Mouse (Mus musculus) E14TG2a.4 (cell line): Measurements from ENCODE around the gene Il9.
A peak's percentile ranks its signal among the peaks of the same experiment; 100 is the strongest.

ENCODE experiments used
- H3K27me3 ChIP-seq: 2 replicates; pipeline ENCODE4 v1.6.1; 2014; ENCODE audit warnings: low read length, control low read depth; ENCODE audit not compliant: insufficient read depth
- H3K36me3 ChIP-seq: 2 replicates; pipeline ENCODE4 v1.6.1; 2014; ENCODE audit warnings: low read length, control low read depth; ENCODE audit not compliant: insufficient read depth
- H3K4me1 ChIP-seq: replicated peaks from 2 replicates; pipeline ENCODE4 v1.6.1; 2014; ENCODE audit warnings: low read depth, low read length, control low read depth
- H3K4me3 ChIP-seq: replicated peaks from 2 replicates; pipeline ENCODE4 v1.5.1; 2014; ENCODE audit warnings: mild to moderate bottlenecking, low read length
- H3K9me3 ChIP-seq: 2 replicates; pipeline ENCODE4 v1.6.1; 2014; ENCODE audit warnings: low read length, control low read depth
- CTCF ChIP-seq: conservative IDR thresholded peaks from 2 replicates; pipeline ENCODE4 v1.5.1; 2014; ENCODE audit warnings: low read length
- NANOG ChIP-seq: IDR thresholded peaks from 2 replicates; pipeline ENCODE4 v1.6.1; 2014; ENCODE audit warnings: borderline replicate concordance, low read length, mixed read lengths
- POU5F1 ChIP-seq: IDR thresholded peaks from 2 replicates; pipeline ENCODE4 v1.6.1; 2014; ENCODE audit warnings: low read length, borderline replicate concordance

Gene Il9

DNA sequence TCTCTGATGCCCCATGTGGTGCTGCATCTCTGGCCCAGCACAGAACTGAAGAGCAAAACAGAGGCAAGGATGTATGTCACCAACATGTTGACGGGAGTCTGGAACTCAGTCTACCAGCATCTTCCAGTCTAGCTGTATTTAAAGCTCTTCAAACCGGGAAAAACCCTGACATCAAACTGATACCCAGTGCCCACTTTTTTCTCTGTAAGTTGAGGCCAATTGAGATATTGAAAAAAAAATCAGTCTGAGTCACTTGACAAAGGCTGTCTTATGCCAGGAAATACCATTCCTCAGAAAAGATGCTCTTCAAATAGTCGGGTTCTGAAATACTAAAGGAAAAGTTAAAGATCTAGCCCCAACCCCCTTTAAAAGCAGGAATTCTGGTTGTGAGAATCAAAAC is at the start of gene Il9:
Gene Il9 (minus strand): TSS at position 101 of the 400 bp plus-strand sequence.
- H3K4me3 ChIP-seq = no peak within 1 kb of the TSS
- H3K9me3 ChIP-seq = no peaks in the 10 kb centered on the region
- no peaks in the 10 kb centered on the region for H3K36me3 ChIP-seq
- H3K4me1 ChIP-seq = no peaks in the 10 kb centered on the region
- no peak for TF ChIP-seq CTCF
- peaks cover 8% of the 10 kb centered on the region; the same call in 1 of the 2 replicates for H3K27me3 ChIP-seq

DNA sequence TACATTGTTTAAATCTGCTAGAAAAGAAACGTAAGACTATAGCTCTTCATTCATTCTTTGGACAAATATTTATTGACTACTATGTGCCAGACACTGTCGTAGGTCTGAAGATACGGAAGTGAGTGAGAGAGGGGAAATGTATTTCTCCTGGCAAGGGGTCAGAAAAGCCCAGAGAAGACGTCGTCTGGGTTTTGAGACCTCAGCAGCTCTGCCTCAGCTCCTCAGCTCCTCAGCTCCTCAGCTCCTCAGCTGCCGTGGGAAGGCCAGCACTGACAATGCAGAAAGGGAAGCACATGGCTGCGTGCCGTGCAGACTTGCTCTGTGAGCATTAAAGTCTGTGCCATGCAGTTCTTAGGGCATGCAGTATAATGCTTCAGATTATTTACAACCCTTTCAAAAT is 47.6 kb upstream of the Il9 start:
- Histone ChIP-seq H3K4me1 (no peaks in the 10 kb centered on the region), H3K4me3 (no peak overlapping the region), H3K36me3 (no peaks in the 10 kb centered on the region), H3K9me3 (peaks cover 16% of the 10 kb centered on the region), H3K27me3 (peaks cover 6% of the 10 kb centered on the region; the same call in 1 of the 2 replicates)
- no peak for TF ChIP-seq CTCF
- TF ChIP-seq POU5F1 = no peak
- TF ChIP-seq NANOG = no peak

DNA sequence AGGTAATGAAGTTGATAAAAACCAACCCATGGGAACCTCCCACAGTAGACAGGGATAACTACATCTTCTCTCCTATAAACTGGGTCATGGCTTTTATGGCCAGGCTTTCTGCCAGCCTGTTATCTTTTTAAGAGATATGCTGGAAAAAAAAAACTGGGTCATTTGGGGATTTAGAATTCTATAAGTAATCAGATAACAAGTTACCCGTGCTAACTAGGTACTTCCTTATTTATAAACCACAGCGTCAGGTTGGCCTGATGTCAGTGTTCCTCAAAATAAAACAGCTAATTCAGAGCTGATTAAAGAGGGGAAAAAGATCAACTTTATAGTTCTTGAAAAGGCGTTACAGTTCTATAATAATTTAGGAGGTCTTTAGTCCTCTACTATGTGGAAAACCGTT is 47.0 kb upstream of the Il9 start:
- no peaks in the 10 kb centered on the region for H3K36me3 ChIP-seq
- peaks cover 6% of the 10 kb centered on the region; the same call in 1 of the 2 replicates for H3K27me3 ChIP-seq
- TF ChIP-seq CTCF (no peak), NANOG (no peak), POU5F1 (no peak)
- no peaks in the 10 kb centered on the region for H3K4me1 ChIP-seq
- peaks cover 10% of the 10 kb centered on the region; the same call in 1 of the 2 replicates for H3K9me3 ChIP-seq
- no peak overlapping the region for H3K4me3 ChIP-seq

DNA sequence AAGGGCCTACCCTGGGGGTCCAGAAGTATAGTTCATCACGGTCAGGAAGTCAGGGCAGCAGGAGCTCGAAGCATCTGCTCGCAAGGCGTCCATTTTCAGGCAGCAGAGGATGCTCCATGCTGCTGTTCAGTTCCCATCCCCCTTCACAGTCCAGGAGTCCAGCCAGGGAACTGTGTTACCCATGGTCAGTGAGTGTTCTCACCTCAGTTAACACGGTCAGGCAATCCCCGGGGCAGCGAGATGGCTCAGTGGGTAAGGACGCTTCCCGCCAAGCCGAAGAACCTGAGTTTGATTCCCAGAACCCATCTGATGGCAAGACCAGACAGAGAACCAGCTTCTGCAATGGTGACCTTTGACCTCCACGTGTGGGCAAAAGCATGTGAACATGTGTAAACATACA is 46.2 kb upstream of the Il9 start:
- Histone ChIP-seq H3K4me3 (no peak overlapping the region), H3K27me3 (peaks cover 6% of the 10 kb centered on the region; the same call in 1 of the 2 replicates), H3K9me3 (peaks cover 2% of the 10 kb centered on the region; the same call in 1 of the 2 replicates), H3K4me1 (no peaks in the 10 kb centered on the region), H3K36me3 (no peaks in the 10 kb centered on the region)
- TF ChIP-seq NANOG (no peak), POU5F1 (no peak), CTCF (no peak)

DNA sequence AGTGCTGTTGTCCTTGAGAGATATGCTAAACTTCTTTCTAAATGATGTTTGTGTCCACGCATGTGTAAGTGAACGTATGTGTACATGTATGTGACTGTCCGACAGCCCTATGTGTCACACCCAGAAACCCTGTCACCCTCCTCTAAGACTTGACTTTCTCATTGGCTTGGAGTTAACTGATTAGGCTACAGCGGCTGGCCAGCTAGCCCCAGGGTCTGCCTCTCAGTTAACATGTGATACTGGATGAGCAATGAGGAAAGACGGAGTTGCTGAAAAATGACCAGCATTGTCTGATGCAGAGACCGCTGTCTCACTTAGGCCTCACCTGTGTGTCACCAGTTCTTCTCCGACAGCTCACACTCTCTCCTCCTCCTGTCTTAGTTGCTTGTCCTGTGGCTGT is 45.8 kb upstream of the Il9 start:
- H3K36me3 ChIP-seq = no peaks in the 10 kb centered on the region
- H3K4me1 ChIP-seq = no peaks in the 10 kb centered on the region
- peaks cover 6% of the 10 kb centered on the region; the same call in 1 of the 2 replicates for H3K27me3 ChIP-seq
- no peaks in the 10 kb centered on the region for H3K9me3 ChIP-seq
- TF ChIP-seq CTCF = no peak
- no peak for TF ChIP-seq NANOG
- no peak for TF ChIP-seq POU5F1
- no peak overlapping the region for H3K4me3 ChIP-seq

DNA sequence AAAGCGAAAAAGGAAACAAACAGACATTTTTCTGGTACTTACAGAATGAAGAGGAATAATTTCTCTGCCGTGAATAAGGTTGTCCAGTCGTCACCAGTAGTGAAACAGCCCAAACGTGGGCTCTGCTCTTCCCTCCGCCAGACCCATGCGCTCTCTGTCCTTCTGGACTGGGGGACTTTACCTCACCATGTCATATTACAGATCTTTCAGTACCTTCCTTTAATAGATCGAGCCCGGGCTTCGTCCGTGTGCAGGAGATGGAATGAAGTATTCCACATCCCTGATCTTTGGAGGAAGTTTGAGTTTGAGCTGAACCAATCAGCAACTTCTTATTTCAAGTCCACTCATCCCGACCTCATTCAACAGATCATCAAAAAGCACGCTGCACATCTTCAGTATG is 44.8 kb upstream of the Il9 start:
- no peaks in the 10 kb centered on the region for H3K36me3 ChIP-seq
- H3K27me3 ChIP-seq = peaks cover 6% of the 10 kb centered on the region; the same call in 1 of the 2 replicates
- TF ChIP-seq NANOG (no peak), POU5F1 (no peak), CTCF (no peak)
- no peaks in the 10 kb centered on the region for H3K4me1 ChIP-seq
- peaks cover 2% of the 10 kb centered on the region; the same call in 1 of the 2 replicates for H3K9me3 ChIP-seq
- H3K4me3 ChIP-seq = no peak overlapping the region

DNA sequence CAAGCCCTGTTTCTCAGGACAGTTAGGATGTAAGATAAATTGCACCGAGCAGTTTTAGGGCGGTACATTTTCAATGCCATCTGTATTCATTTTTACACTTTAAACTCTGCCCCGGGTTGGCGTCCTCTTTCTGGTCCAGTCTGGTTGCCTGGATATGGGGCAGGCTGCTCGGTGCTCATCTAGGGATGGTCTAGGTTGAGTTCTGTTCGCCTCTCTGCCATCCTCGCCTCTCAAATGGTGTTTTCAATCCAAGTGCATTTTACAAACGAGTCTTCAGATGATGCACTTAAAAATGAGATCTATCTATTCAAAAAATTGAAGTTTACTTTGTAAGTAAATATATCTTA is 40.7 kb upstream of the Il9 start:
- no peaks in the 10 kb centered on the region for H3K36me3 ChIP-seq
- no peak for TF ChIP-seq CTCF
- TF ChIP-seq POU5F1 = no peak
- TF ChIP-seq NANOG = no peak
- peak overlapping the region; percentile 82 for H3K4me3 ChIP-seq
- H3K27me3 ChIP-seq = peaks cover 6% of the 10 kb centered on the region; the same call in 1 of the 2 replicates
- no peaks in the 10 kb centered on the region for H3K4me1 ChIP-seq
- H3K9me3 ChIP-seq = peaks cover 30% of the 10 kb centered on the region

DNA sequence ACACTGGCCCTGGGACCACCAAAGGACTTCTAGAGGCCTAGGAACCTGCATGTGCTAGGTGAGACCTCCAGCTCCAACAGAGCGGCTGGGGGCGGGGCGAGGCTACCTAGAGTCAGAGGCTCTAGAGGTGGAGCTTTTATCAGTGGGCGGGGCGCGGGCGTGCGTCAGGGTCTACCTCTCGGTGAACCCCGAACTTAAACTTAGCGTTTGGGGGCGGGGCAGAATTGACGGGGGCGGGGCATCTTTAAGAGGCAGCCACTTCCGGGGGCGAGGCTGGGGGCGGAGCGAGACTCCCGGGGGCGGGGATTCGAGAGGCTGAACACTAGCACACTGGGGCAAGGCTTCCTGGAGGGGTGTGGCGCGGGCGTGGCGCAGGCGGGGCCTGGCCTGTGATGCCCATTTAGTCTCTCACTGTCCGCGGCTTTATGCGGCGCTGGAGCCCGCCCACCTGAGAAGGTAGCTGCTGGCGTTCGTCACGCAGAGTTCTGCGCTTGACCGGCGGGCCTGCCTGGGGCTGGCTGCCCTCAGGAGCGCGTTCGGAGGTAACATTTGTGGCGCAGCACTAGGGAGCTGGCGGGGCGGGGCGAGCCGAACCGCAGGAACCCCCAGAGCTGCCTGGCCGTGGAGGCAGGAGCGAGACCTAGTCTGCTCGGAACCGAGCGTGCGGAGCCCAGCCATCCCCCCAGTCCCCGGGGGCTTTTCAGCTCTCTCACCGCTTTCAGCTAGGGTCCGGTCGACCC is 40.2 kb upstream of the Il9 start, which contains the start of gene Fbxl21:
Gene Fbxl21 (plus strand): TSS at position 392 of the 740 bp plus-strand sequence.
- peaks cover 6% of the 10 kb centered on the region; the same call in 1 of the 2 replicates for H3K27me3 ChIP-seq
- no peaks in the 10 kb centered on the region for H3K4me1 ChIP-seq
- peak within 1 kb of the TSS; percentile 82 for H3K4me3 ChIP-seq
- TF ChIP-seq CTCF = no peak
- TF ChIP-seq NANOG = no peak
- no peak for TF ChIP-seq POU5F1
- H3K9me3 ChIP-seq = peaks cover 30% of the 10 kb centered on the region
- no peaks in the 10 kb centered on the region for H3K36me3 ChIP-seq

DNA sequence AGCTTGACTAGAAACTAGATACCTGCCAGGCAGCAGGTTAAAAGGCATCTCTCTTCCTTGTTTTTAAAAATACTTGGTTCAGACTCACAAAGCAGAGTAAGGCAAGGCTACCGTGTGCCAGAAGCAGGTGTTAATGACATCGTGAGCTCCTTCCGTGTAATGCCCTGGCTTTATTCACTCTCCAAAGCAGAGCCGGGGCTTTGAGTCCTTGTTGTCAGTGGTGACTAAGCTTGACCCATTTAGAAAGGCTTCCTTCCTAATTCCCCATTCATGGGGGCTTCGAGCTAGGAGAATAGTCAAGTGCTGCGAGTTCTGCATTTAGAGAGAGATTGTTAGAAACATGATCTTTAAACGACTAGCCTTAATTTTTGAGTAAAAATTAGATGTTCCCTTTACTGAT is 34.8 kb upstream of the Il9 start:
- TF ChIP-seq POU5F1 (no peak), CTCF (no peak), NANOG (no peak)

More for the DNA sequence above, 34.8 kb upstream of the Il9 start:
- no peak overlapping the region for H3K4me3 ChIP-seq
- H3K27me3 ChIP-seq = no peaks in the 10 kb centered on the region; the same call in 1 of the 2 replicates
- H3K9me3 ChIP-seq = peaks cover 28% of the 10 kb centered on the region
- peaks cover 5% of the 10 kb centered on the region for H3K4me1 ChIP-seq
- H3K36me3 ChIP-seq = no peaks in the 10 kb centered on the region
